Mouse (Mus musculus): ENCODE measurements around the gene Snap47. TPM values are rescaled to one million over a fixed set of nuclear protein-coding genes. Genes with fewer than 3 reads are reported as not detected.

Gene Snap47
- total RNA-seq (2021) = 10 to 100 TPM; 56.4 to 56.8 TPM
- long read RNA-seq, experiment 1, transcript Snap47-201 (5 exons, 1,896 nt) = major isoform, 112 of 135 reads
- long read RNA-seq, experiment 1, partial matches to known transcripts = 6 of 135 reads
- long read RNA-seq, experiment 1, other reads (novel, unspliced or antisense) = 17 of 135 reads
- long read RNA-seq, experiment 2, transcript Snap47-201 (5 exons, 1,896 nt) = major isoform, 47 of 55 reads
- long read RNA-seq, experiment 2, partial matches to known transcripts = 2 of 55 reads
- long read RNA-seq, experiment 2, other reads (novel, unspliced or antisense) = 6 of 55 reads

DNA sequence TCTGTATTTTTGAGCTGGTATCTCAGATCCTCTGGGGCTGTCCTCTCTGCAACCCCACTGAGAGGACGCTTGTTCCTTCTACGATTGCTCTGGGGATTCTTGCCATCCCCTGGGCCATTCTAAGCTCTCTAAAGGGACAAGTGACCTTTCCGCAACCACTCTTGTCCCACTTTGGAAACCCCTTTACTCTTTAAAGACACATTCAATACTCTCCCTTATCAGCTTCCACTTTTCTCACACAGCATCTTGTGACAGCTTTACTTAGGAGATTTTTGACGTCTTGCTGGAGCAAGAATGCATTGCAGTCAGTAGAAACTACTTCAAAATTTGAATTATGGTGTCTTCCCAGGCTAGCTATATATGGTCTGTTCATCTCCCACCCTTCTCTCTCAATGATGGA lies at the start of gene Snap47:
Snap47 (minus strand) TSS at position 101 of the 400 bp plus-strand sequence.
- no peak for DNase-seq

DNA sequence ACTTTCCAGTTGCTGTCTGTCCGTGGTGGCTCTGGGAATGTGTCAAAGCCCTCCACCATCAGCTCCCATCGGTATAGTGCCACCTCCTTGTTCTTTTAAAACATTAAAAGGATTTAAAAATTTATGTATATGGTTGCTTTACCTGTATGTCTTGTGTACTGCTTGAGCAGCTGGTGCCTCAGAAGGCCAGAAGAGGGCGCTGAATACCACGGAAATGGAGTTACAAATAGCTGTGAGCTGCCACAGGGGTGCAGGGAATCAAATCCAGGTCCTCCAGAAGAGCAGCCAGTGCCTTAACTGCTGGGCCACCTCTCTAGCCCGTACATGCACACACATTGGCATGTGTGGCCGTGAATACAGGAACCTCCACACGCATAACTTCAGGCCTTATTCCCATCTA lies 46.8 kb upstream of the Snap47 start:
- DNase-seq = no peak

DNA sequence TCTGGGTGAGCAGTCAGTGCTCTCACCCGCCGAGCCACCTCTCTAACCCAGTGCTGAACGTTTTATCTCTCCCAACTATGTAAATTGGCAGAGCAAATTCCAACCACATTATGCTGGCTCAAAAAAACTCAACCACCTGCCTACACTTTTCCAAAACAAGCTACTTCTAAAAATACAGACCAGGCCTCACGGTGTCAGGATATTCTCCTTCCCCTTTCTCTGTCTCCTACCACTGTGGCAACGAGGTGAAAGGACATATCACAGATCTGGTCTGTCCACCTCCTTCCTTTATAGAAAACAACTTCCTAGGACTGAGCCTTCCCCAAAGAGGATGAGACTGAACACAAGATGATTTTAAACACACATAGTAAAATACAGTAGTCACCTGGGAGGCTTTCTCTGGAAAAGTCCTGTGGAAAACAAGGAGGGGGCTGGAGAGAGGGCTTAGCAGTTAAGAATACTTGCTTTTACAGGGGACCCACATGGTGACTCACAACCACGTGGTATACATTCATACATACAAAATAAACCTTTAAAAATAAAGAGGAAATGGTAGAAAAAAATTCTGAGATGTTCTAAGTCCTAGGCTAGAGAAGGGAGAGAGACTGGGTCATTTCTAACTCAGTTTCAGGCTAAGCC lies 45.8 kb upstream of the Snap47 start:
- no peak for DNase-seq

DNA sequence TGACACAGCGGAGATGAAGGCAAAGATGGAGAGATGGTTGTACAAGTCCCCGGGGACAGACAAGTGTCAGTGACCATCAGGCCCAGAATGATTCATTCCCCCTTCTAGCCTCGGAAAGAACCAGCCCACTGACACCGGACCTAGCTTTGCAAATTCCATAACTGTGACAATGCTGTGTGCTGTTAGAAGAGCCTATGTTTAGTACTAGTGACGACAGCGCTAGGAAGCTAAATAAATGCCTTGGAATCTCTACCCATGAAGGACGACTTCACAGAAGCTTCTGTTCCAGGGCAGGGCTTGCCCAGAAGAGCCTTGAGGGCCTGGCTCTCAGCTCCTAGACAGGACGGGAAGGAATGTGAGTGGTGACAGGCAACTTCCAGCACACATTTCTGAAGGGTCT lies 35.2 kb upstream of the Snap47 start:
- no peak for DNase-seq

DNA sequence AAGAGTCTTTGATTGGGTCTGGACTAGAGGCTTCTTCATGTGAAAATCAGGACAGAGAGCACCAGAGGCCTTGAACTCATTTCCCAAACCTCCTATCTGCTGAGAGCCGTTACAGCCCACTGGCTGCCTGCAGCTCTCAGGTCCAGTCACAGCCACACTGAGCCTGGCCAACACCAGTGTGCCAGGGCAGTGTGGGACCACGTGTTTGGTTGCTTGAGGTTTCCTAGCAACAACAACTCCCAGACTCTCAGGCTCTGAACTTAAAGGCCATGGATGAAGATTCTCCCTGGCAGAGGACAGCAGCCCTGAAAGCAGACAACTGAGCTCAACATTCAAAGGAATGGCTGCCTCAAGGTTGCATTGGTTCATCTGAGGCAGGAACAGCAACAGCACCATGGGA lies 34.7 kb upstream of the Snap47 start:
- DNase-seq = peak; percentile 51

DNA sequence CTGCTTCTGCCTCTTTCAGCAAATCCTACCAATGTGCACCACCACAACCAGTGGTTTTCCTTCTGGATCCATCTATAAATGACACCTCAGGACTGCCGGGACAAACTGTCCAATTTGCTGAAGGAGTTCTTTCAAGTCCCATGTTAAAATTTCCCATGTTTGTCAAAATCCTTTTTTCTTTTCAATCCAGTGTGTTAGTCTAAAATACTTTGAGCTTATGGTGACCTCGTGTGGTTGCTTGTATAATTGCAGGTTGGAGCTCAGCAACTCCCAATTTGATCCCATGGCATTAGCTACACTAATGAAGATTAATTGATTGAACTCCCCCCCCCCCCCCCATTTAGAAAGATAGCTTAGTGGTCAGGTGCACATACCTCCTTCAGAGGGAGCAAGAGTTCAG lies 32.2 kb upstream of the Snap47 start:
- peak; percentile 67 for DNase-seq

DNA sequence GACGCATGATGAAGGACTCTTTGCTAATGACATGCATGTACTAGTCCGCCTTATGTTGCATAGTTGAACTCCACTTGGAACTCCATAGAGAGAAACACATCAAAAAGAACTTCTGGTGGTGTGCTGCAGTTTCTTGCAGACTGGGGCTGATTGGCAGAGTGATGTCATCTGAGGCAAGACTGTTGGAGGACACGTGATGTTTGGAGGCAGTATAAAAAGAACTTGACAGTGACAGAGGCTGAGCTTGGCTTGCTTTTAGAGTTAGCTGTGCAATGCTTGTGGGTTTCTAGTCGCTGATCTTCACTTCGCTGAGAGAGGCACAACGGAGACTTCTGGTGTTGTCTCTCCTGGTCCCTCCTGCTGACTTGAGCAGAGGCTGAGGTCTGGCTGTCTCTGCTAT lies 26.3 kb upstream of the Snap47 start:
- no peak for DNase-seq

DNA sequence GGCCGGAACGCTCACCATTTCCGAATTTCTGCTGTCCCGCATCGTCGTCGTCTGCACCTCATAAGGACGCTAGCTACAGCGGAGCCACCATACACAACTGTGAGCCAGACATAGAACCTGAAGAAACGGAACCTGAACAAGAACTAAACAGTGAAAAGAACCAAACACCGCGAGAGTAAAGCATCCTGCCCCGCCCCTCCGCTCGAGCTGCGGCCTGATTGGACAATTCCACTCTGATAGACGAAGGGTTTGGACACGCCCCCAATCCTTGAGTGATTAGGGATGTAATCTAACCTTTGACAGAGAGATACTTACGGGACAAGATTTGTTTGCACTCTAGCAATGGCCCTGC lies 21.3 kb upstream of the Snap47 start, which contains the start of gene Zfp867:
Zfp867 (minus strand) TSS at position 149 of the 352 bp plus-strand sequence.
- peak; percentile 94 for DNase-seq

DNA sequence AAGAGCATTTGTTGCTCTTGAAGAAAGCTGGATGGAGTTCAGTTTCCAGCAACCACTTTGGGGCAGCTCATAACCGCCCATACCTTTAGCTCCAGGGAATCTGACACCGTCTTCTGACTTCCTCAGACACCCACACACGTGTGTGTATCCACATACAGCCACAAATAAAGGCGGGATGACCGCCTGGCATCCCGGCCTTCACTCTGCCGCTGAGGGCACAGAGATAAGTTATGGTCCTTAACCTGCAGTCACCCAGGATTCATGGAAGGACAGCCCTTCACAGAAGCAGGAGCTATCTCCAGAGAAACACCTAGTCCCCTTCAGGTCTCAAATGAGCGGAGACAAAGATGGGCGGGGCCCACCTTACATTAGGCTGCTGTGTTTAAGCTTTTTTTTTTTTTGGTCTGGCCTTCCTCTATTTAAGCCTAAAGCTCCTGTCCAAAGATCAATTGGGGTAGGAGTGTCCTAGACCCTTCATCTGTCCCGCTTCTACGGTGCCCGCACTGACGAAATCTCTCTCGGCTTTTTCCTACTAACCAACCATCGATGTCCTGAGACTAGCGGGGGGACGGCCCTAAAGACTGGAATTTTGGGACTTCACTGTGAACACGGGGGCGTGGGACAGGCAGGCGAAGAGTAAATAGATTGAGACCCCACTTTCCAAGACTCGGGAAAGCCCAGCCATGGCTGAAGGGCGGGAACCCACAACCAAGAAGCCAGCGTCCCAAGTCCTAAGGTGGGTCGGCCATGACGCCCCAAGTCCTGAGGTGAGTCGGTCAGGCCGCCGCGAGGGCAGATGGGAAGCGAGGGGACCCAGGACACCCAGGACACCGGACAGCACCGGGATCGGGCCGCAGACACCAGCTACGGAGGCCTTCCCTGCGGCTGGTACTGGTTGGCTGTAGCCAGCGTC lies 20.7 kb upstream of the Snap47 start:
- no peak for DNase-seq

DNA sequence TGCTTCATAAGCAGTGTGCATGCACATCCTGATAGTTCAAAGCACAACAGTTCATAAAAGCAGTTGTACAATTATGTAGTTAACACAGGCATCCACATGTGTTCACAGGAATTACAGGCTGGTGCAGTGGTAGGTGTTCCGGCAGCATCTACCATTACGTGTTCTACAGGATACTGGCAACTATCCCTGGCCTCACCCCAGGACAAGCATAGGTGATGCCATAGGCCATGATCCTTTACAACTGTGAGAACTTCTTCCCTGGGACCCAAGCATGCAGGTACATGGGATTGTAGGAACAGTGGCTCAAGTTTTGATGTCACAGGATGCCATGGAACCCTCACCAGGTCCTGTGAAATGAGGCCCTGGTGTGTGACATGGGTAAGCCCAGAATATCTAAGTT lies 9.5 kb upstream of the Snap47 start:
- no peak for DNase-seq

DNA sequence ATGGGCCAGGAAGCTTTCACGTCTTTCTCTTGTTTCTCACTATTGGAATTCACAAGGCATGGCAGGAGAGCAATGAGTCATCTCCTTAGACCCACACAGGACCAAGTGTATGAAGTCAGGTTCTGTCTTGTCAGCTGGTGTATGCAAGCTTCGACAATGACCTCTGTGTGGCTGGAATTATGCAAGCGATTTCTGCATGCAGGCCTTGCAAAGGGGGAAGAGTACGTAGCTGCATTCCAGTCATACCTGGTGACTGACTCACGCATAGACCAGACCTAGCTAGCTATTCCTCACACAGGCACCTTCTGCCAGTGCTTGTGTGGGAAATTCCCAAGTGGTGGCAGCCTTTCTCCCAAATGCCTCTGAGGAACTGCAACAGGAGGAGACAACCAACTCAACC lies 8.0 kb upstream of the Snap47 start:
- peak; percentile 59 for DNase-seq

DNA sequence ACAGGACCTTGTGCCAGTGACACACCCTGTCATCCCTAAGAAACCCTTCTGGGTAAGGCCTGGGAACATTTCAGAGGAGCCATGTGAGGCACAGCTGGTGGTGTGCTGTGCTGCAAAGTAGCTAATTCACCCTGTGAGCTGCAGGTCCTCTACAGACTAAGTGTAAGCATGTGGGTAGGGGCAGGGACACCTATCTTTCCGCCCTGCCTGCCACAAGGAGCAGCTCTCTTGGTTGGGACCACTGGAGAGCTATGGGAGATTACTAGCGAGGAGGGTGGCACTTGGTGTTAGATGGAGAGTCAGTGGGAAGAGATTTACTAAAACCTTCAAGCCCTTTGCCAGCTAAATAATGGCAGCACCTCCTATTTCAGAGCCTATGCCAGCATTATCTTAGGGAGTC lies 5.9 kb upstream of the Snap47 start:
- DNase-seq = no peak

DNA sequence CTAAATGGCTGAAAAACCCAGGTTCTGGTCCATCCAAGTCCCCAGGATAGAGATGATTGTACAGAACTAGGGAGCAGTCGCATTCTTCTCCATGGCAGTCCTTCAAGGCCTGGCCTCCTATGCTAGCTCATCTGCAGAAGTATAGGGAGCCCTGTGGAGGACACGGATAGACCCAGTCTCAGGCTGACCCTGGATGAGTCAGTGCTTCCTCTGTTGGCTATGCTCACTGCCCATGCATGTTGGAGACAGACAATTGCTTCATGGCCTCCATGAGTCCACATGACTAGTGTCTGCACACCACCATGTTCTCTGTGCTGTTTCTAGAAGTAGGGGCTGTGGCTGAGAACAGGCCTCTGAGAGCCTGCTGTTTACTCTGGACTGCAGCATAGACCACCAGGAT lies 5.4 kb upstream of the Snap47 start:
- DNase-seq = peak; percentile 26

DNA sequence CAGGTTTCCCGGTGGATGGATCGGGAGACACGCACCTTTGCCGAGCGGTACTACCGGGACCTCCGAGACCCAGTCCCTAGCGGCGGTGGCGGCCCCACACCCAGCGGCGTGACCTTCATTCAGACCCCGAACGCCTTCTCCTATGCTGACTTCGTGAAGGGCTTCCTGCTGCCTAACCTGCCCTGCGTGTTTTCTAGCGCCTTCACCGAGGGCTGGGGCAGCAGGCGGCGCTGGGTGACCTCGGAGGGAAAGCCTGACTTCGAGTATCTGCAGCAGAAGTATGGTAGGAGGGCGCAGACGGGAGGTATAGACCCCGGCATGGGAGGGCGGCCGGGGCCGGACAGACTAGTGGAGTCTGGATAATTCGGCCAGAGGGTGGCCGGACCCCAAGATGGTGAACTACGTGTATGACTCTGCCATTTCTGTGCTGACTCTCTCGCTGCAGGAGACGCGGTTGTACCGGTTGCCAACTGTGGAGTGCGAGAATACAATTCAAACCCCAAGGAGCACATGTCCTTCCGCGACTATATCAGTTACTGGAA lies 685 bp downstream of the Snap47 start:
- no peak for DNase-seq

DNA sequence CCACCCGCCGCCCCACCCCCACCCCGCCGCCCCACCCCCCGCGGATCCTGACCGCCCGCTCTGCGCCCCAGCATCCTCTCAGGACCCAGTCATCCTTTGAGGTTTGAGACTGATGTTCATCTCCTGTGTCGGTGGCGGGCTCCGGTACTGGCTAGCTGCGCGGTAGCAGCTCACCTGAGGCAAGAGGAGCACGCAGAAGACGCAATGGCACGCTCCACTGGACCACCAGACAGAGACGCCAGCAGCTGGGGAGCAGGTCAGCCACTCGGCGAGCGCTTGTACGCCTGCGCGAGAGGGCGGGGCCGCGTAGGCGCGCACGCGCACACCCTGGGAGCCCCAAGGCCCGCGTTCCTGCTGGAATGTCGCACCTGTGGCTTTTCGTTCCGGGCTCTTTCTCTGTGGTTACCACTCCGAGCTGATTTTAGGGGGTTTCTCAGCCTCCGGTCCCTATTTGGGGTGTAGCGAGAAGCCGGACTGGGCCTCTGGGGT lies 1.2 kb downstream of the Snap47 start, which contains the start of gene Jmjd4:
Jmjd4 (plus strand) TSS at position 305 of the 489 bp plus-strand sequence.
- DNase-seq = peak; percentile 96

DNA sequence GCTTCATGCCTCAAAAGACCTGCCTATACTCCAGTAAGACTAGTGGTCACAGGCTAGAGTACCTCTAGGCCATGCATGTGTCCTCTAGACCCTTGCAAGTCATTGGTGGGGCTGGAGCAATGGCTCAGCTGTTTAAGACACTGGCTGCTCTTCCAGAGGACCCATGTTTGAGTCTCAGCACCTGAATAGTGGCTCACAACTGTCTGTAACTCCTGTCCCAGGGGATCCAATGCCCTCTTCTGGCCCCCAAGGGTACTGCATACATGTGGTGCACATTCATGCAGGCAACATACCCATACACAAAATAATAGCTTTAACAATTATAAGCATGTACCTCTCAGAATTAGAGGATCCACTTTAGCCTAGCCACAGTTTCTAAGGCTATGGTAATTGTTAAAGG lies 7.9 kb downstream of the Snap47 start:
- no peak for DNase-seq

DNA sequence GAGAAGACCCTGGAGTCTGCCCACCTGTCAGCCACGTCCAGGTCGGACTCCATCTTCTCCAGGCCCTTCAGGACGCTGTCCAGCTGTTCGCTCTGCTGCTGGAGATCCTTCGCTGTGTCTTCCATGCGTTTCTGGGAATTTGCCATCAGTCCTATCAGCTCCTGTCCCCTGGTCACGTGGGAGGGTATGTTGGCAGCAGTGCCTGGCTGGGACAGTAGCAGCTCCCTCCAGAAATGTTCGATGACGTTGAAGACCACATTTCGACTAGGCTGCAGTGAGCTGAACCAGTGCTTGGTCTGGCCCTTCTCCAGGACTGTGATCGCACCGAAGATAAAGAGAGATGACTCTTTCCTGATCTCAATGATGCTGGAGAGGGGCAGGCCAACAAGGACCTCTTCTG lies 13.0 kb downstream of the Snap47 start:
- DNase-seq = no peak

DNA sequence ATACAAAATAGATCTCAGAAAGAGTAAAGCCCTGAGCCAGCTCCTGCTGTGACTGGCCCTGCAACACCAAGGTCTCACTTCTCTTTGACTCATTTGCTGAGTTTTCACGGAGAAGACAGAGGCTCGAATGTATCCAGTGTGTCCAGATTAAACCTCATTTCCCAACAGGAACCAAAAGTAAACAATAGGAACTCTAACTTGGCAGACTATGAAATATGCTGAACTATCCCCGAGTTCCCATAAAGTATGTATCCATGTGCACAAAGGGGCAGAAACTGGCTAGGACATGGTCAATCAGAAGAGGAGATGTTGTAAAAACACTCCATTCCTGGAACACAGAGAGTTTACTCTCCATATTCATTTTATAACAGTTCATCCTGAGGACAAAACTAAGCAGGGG lies 18.7 kb downstream of the Snap47 start:
- no peak for DNase-seq

DNA sequence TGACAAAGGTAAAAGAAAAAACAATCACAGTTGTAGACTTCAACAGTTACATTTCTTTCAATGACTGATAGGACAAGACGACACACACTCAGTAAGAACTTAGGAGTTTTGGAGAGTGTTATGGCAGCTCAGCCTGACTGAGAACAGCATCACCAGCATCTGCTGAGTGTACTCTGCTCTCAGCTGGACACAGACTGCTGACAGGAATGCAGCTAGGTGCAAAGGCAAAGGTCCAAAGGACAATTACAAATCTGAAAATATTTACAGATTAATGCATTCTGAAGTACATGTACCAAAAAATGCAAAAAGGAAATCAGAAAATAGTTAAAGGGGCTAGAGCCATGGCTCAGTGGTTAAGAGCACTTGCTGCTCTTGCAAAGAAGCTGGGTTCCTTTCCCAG lies 21.0 kb downstream of the Snap47 start:
- no peak for DNase-seq

DNA sequence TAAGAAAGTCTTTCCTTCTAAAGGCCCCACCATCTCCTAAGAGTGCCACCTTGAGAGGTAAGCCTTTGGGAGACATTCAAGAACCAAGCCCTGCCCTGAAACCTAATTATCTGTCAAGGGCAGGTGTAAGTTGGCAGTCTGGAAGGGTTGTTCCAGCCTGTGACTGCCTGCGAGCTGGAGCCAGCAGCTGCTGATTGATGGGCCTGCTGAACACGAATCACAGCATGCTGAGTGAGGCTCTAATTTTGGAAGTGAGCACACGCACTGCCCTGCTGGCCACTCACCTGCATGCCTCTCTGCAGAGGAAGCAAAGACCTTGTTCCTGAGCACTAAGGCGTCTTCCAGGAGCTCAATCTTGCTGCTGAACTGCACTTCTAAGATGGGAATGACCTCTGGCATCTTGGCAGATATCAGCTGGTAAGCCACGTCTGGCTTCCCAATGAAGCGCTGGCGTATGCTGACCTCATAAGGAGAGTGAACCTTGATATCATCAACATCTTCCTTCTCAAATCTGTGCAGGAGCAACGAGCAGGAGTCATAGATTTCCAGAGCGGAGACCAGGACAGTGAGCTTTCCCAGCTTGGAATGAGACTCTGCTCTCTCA lies 22.8 kb downstream of the Snap47 start:
- no peak for DNase-seq

DNA sequence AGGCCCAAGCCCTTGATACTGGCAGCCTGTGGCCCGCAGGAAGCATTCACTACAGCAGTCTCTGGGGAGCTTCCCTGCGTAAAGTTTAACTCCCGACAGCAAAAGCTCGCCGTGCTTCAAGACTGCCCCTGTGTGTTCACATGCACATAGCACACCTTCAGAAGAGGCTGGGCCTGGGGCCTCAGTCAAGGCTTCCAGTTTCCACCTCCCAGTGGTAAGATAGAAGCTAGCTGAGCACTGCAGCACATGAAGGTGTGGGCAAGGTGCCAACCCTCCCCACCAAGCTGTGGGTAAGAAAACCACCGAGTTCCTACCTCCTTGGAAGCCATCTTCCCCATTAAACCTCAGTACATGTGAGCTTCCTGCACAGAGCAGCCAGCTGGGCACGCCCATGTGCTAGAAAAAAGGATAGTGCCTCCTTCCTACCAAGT lies 25.3 kb downstream of the Snap47 start:
- DNase-seq = peak; percentile 38

DNA sequence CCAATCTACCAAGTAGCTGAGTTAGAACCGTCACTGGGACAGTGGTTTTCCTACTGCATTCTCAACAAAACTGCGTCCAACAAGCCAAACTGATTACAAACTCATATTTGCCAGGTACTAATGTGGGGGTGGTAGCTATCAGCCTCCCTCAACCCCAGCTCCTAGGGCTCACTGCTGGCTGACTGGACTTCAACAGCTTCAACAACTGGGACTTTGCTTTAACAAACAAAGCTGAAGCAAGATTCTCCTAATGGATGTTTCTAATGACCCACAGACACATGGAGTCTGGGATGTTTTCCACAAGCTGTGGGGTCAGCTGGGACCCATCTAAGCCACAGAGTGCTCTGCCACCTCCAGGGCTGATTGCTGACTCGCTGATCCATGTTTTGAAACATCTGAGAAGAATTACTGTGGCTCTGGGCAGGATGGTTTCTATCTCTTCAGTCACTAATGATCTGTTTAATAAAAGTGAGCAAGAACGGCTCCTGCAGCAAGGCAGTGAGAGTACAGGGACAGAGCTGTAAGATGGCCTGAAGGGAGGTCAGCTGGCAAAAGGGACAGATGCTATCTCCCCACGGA lies 27.9 kb downstream of the Snap47 start:
- DNase-seq = no peak

All from adrenal gland, postnatal 10 days (tissue).